Mouse (Mus musculus): ENCODE data around the gene Prm3. TPM values are rescaled to one million over a fixed set of nuclear protein-coding genes. Genes with fewer than 3 reads are reported as not detected.

The Prm3 gene
- polyA plus RNA-seq, 1 experiment, result not detected

DNA sequence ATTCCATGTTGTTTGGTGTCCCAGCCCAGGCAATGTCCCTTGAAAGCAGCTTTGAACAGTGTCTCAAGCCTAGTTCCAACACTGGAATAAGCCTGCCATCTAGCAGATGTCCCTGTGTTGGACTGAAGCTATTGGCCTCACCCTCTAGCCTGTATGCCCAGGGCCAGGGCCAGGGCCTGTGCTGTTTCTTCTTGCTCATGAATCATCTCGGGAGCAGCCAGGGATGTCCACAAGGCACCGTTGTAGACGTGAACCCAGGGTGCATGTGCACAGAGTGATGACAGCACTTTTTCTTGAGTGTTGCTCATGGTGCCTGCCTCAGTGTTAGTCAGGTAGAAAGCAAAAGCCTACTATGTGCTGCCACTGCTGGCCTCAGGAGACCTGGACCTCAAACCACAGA lies 46.5 kb upstream of the Prm3 start:
- H3K27me3 ChIP-seq (ENCODE audit: control insufficient read depth, insufficient read depth, insufficient read length), result no peaks in the 10 kb centered on the region
- H3K4me2 ChIP-seq (ENCODE audit: low read depth), result no peak overlapping the region
- H3K4me3 ChIP-seq, result no peak overlapping the region
- TF ChIP-seq CEBPB (IDR thresholded peaks at IDR 0.05; ENCODE audit: insufficient read depth, poor library complexity, severe bottlenecking) (no peak), POLR2A (IDR thresholded peaks at IDR 0.05; ENCODE audit: insufficient read length, low read depth) (no peak), MYOD1 (IDR thresholded peaks at IDR 0.05; ENCODE audit: control insufficient read depth in 1 of 3, insufficient read length in 2 of 3, low read depth in 2 of 3) (no peak), TCF12 (IDR thresholded peaks at IDR 0.05; ENCODE audit: insufficient read depth, poor library complexity, severe bottlenecking) (no peak), MYOG (IDR thresholded peaks at IDR 0.05; ENCODE audit: control insufficient read depth in 1 of 3, insufficient read depth in 1 of 3, insufficient read length in 2 of 3, low read depth in 2 of 3) (no peak), POLR2AphosphoS2 (IDR thresholded peaks at IDR 0.05; ENCODE audit: insufficient read length, low read depth) (no peak), REST (IDR thresholded peaks at IDR 0.05; ENCODE audit: insufficient read depth, insufficient read length) (no peak), E2F4 (IDR thresholded peaks at IDR 0.05; ENCODE audit: insufficient read depth) (no peak), USF1 (IDR thresholded peaks at IDR 0.05; ENCODE audit: low read depth) (no peak), MAX (IDR thresholded peaks at IDR 0.05; ENCODE audit: low read depth) (no peak), SRF (IDR thresholded peaks at IDR 0.05; ENCODE audit: control insufficient read depth, insufficient read length, low read depth) (no peak), TCF3 (IDR thresholded peaks at IDR 0.05; ENCODE audit: insufficient read length, low read depth) (no peak)
- no peaks in the 10 kb centered on the region for H3K79me2 ChIP-seq (ENCODE audit: control insufficient read depth, insufficient read depth)
- no peak overlapping the region for H3ac ChIP-seq (ENCODE audit: control insufficient read depth, insufficient read length)
- no peaks in the 10 kb centered on the region for H3K36me3 ChIP-seq (ENCODE audit: control insufficient read depth, insufficient read depth)

DNA sequence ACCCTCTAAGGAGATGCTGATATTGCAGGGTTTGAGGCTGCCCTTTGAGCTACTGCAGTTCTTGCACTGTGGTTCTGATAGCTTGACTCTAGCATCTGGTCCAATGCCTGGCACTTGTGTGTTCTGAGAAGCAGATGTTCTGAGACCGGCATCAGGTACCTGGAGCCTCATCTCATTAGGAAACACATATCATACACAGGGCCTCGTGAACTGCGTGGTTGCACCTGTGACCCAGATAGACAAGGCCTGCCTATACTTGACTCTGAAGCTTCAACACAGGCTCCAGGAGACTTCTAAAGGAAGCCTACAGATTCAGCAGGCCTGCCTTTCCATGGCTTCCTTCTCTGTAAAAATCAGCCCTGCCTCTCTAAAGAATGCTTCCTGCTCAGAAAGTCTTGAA lies 45.7 kb upstream of the Prm3 start:
- no peak for TF ChIP-seq CEBPB (IDR thresholded peaks at IDR 0.05; ENCODE audit: insufficient read depth, poor library complexity, severe bottlenecking)
- H3K36me3 ChIP-seq (ENCODE audit: control insufficient read depth, insufficient read depth), result no peaks in the 10 kb centered on the region
- H3ac ChIP-seq (ENCODE audit: control insufficient read depth, insufficient read length), result no peak overlapping the region
- no peak overlapping the region for H3K4me2 ChIP-seq (ENCODE audit: low read depth)
- no peaks in the 10 kb centered on the region for H3K79me2 ChIP-seq (ENCODE audit: control insufficient read depth, insufficient read depth)
- H3K27me3 ChIP-seq (ENCODE audit: control insufficient read depth, insufficient read depth, insufficient read length), result no peaks in the 10 kb centered on the region
- H3K4me3 ChIP-seq, result no peak overlapping the region

DNA sequence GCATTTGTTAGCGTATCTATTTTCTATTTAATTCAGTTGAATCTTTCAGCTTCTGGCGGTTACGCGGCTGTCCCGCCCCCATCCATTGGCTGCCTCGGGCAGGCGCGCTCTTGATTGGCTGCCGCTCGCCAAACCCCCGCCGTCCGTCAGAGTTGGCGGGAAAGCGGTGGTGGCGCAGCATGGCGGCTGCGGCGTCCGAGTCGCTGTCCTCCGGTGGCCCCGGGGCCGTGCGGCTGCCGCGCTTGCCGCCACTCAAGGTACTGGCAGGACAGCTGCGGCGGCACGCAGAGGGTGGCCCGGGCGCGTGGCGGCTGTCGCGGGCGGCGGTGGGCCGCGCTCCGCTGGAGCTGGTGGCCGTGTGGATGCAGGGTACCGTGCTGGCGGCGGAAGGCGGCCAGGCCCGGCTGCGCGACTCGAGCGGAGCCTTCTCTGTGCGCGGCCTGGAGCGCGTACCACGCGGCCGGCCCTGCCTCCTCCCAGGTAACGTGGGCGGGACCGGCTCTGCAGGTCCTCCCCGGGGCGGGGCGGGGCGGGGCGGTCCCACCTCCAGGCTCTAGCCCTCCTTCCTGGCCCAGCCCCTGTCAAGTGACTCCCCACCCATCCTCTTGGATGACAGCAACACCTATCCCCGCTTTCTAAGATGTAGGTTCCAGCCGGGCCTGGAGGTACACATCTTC lies 44.3 kb upstream of the Prm3 start, which contains the start of gene Rmi2:
TSS of gene Rmi2 (plus strand) at position 149 of the 677 bp plus-strand sequence.
- H3K27me3 ChIP-seq (ENCODE audit: control insufficient read depth, insufficient read depth, insufficient read length), result no peaks in the 10 kb centered on the region
- H3K4me3 ChIP-seq, result peak within 1 kb of the TSS; percentile 0
- peak within 1 kb of the TSS; percentile 89 for H3ac ChIP-seq (ENCODE audit: control insufficient read depth, insufficient read length)
- H3K4me2 ChIP-seq (ENCODE audit: low read depth), result peak within 1 kb of the TSS; percentile 90
- H3K36me3 ChIP-seq (ENCODE audit: control insufficient read depth, insufficient read depth), result no peaks in the 10 kb centered on the region
- no peaks in the 10 kb centered on the region for H3K79me2 ChIP-seq (ENCODE audit: control insufficient read depth, insufficient read depth)
- TF ChIP-seq E2F4 (IDR thresholded peaks at IDR 0.05; ENCODE audit: insufficient read depth) (peak; percentile 88), SRF (IDR thresholded peaks at IDR 0.05; ENCODE audit: control insufficient read depth, insufficient read length, low read depth) (no peak), TCF12 (IDR thresholded peaks at IDR 0.05; ENCODE audit: insufficient read depth, poor library complexity, severe bottlenecking) (no peak), TCF3 (IDR thresholded peaks at IDR 0.05; ENCODE audit: insufficient read length, low read depth) (no peak), CEBPB (IDR thresholded peaks at IDR 0.05; ENCODE audit: insufficient read depth, poor library complexity, severe bottlenecking) (no peak), USF1 (IDR thresholded peaks at IDR 0.05; ENCODE audit: low read depth) (no peak), REST (IDR thresholded peaks at IDR 0.05; ENCODE audit: insufficient read depth, insufficient read length) (no peak), POLR2AphosphoS2 (IDR thresholded peaks at IDR 0.05; ENCODE audit: insufficient read length, low read depth) (no peak), POLR2A (IDR thresholded peaks at IDR 0.05; ENCODE audit: insufficient read length, low read depth) (peak; percentile 52), MYOD1 (IDR thresholded peaks at IDR 0.05; ENCODE audit: control insufficient read depth in 1 of 3, insufficient read length in 2 of 3, low read depth in 2 of 3) (peak in 1 of 3 experiments; percentile 63), MAX (IDR thresholded peaks at IDR 0.05; ENCODE audit: low read depth) (no peak), MYOG (IDR thresholded peaks at IDR 0.05; ENCODE audit: control insufficient read depth in 1 of 3, insufficient read depth in 1 of 3, insufficient read length in 2 of 3, low read depth in 2 of 3) (peak in 1 of 3 experiments; percentile 59)

DNA sequence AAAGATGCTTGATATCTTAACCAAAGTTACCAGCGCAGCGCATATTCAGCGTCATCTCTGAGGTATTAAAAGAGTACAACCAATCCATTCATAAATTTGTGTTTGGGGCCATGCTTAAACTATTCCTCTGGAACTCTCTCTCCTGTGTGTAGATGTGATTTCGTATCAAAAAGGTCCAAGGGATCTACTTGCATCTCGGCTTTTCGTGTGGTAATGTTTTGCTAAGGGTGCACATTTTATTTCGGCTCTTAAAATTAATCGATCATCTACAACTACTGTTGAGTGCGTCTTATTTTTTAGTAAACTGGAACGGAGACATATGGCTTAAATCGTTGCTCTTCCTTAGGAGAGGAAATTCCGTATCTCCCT lies 43.8 kb upstream of the Prm3 start:
- Histone ChIP-seq H3K79me2 (ENCODE audit: control insufficient read depth, insufficient read depth) (no peaks in the 10 kb centered on the region), H3K36me3 (ENCODE audit: control insufficient read depth, insufficient read depth) (no peaks in the 10 kb centered on the region)
- no peak for TF ChIP-seq REST (IDR thresholded peaks at IDR 0.05; ENCODE audit: insufficient read depth, insufficient read length)
- no peak for TF ChIP-seq CEBPB (IDR thresholded peaks at IDR 0.05; ENCODE audit: insufficient read depth, poor library complexity, severe bottlenecking)
- no peak for TF ChIP-seq TCF12 (IDR thresholded peaks at IDR 0.05; ENCODE audit: insufficient read depth, poor library complexity, severe bottlenecking)
- no peak for TF ChIP-seq POLR2A (IDR thresholded peaks at IDR 0.05; ENCODE audit: insufficient read length, low read depth)
- TF ChIP-seq MAX (IDR thresholded peaks at IDR 0.05; ENCODE audit: low read depth), result no peak
- TF ChIP-seq MYOD1 (IDR thresholded peaks at IDR 0.05; ENCODE audit: control insufficient read depth in 1 of 3, insufficient read length in 2 of 3, low read depth in 2 of 3), result no peak
- no peak for TF ChIP-seq USF1 (IDR thresholded peaks at IDR 0.05; ENCODE audit: low read depth)
- no peak for TF ChIP-seq TCF3 (IDR thresholded peaks at IDR 0.05; ENCODE audit: insufficient read length, low read depth)
- no peak for TF ChIP-seq POLR2AphosphoS2 (IDR thresholded peaks at IDR 0.05; ENCODE audit: insufficient read length, low read depth)
- TF ChIP-seq MYOG (IDR thresholded peaks at IDR 0.05; ENCODE audit: control insufficient read depth in 1 of 3, insufficient read depth in 1 of 3, insufficient read length in 2 of 3, low read depth in 2 of 3), result no peak
- no peak for TF ChIP-seq SRF (IDR thresholded peaks at IDR 0.05; ENCODE audit: control insufficient read depth, insufficient read length, low read depth)
- no peak for TF ChIP-seq E2F4 (IDR thresholded peaks at IDR 0.05; ENCODE audit: insufficient read depth)

DNA sequence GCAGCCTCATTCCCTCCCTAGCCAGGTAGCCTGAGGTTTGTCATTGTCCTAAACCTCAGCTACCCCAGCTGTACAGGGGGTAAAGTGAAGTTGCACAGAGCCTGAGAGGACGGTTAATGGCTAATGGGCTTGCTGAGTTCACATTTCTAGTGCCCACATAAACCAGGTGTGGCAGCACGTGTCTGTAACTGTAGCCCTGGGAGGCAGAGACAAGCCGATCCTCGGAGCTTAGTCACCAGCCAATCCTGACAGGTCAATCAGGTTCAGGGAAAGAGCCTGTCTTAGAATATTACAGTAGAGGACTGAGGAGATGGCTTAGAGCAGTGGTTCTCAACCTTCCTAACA lies 37.7 kb upstream of the Prm3 start:
- TF ChIP-seq MAX (IDR thresholded peaks at IDR 0.05; ENCODE audit: low read depth) (no peak), POLR2A (IDR thresholded peaks at IDR 0.05; ENCODE audit: insufficient read length, low read depth) (no peak), USF1 (IDR thresholded peaks at IDR 0.05; ENCODE audit: low read depth) (no peak), TCF12 (IDR thresholded peaks at IDR 0.05; ENCODE audit: insufficient read depth, poor library complexity, severe bottlenecking) (no peak), E2F4 (IDR thresholded peaks at IDR 0.05; ENCODE audit: insufficient read depth) (no peak)
- Histone ChIP-seq H3K4me2 (ENCODE audit: low read depth) (no peak overlapping the region), H3K79me2 (ENCODE audit: control insufficient read depth, insufficient read depth) (no peaks in the 10 kb centered on the region)

More for the DNA sequence above, 43.8 kb upstream of the Prm3 start:
- Histone ChIP-seq H3K27me3 (ENCODE audit: control insufficient read depth, insufficient read depth, insufficient read length) (no peaks in the 10 kb centered on the region), H3ac (ENCODE audit: control insufficient read depth, insufficient read length) (peak overlapping the region; percentile 89), H3K4me2 (ENCODE audit: low read depth) (peak overlapping the region; percentile 90), H3K4me3 (peak overlapping the region; percentile 0)

More for the DNA sequence above, 37.7 kb upstream of the Prm3 start:
- Histone ChIP-seq H3K4me3 (no peak overlapping the region), H3K27me3 (ENCODE audit: control insufficient read depth, insufficient read depth, insufficient read length) (no peaks in the 10 kb centered on the region), H3K36me3 (ENCODE audit: control insufficient read depth, insufficient read depth) (no peaks in the 10 kb centered on the region), H3ac (ENCODE audit: control insufficient read depth, insufficient read length) (no peak overlapping the region)
